Mouse (Mus musculus) heart, postnatal 4 days (tissue): ENCODE measurements around the gene Rgs16. TPM values are rescaled to one million over a fixed set of nuclear protein-coding genes. Genes with fewer than 3 reads are reported as not detected.

Experiments used
- DNase-seq: peaks from one replicate; pipeline ENCODE4 v3.0.0; 2021
- total RNA-seq, 2 experiments: library from RNA; stranded (reverse); gene quantifications; 2 replicates each; pipeline ENCODE4 v1.2.3; 2021

The Rgs16 gene
- total RNA-seq, 2 experiments from 2014 or later, result 3.1 to 4.6 TPM

GRCm38 (mm10) chr1:153721565-153722310 lies 18.4 kb upstream of the Rgs16 start:
- no peak for DNase-seq

- no peak for DNase-seq
Measured at GRCm38 (mm10) chr1:153723426-153723825, 16.7 kb upstream of the Rgs16 start.

- DNase-seq, result no peak
Measured at GRCm38 (mm10) chr1:153726636-153727035, 13.5 kb upstream of the Rgs16 start.

GRCm38 (mm10) chr1:153729806-153730205 lies 10.3 kb upstream of the Rgs16 start:
- no peak for DNase-seq

- peak; percentile 77 for DNase-seq
Measured at GRCm38 (mm10) chr1:153730671-153731070, 9.5 kb upstream of the Rgs16 start.

GRCm38 (mm10) chr1:153733181-153733580 lies 7.0 kb upstream of the Rgs16 start:
- no peak for DNase-seq

- no peak for DNase-seq
Measured at GRCm38 (mm10) chr1:153734866-153735265, 5.3 kb upstream of the Rgs16 start.

- DNase-seq, result no peak
Measured at GRCm38 (mm10) chr1:153736096-153736495, 4.1 kb upstream of the Rgs16 start.

- DNase-seq, result no peak
Measured at GRCm38 (mm10) chr1:153737101-153738085, 2.8 kb upstream of the Rgs16 start.

- no peak for DNase-seq
Measured at GRCm38 (mm10) chr1:153739437-153740015, 623 bp upstream of the Rgs16 start.

GRCm38 (mm10) chr1:153740775-153741400 lies 739 bp downstream of the Rgs16 start:
- no peak for DNase-seq

GRCm38 (mm10) chr1:153741551-153742316 lies 1.6 kb downstream of the Rgs16 start:
- DNase-seq, result no peak

GRCm38 (mm10) chr1:153742374-153743155 lies 2.4 kb downstream of the Rgs16 start:
- DNase-seq, result peak; percentile 88

GRCm38 (mm10) chr1:153746119-153746670 lies 6.0 kb downstream of the Rgs16 start:
- no peak for DNase-seq

GRCm38 (mm10) chr1:153746728-153747127 lies 6.6 kb downstream of the Rgs16 start:
- DNase-seq, result peak; percentile 86

GRCm38 (mm10) chr1:153747861-153748530 lies 7.8 kb downstream of the Rgs16 start:
- DNase-seq, result peak; percentile 51

- peak; percentile 70 for DNase-seq
Measured at GRCm38 (mm10) chr1:153748549-153748948, 8.4 kb downstream of the Rgs16 start.

GRCm38 (mm10) chr1:153749211-153749801 lies 9.2 kb downstream of the Rgs16 start, which contains the start of gene Rnasel:
Rnasel (plus strand) TSS chr1:153749426.
- DNase-seq, result peak; percentile 82

GRCm38 (mm10) chr1:153750054-153750453 lies 9.9 kb downstream of the Rgs16 start:
- no peak for DNase-seq
